Comparison of ENCODE assay signal across 8 mouse cellular contexts in the genomic region with DNA sequence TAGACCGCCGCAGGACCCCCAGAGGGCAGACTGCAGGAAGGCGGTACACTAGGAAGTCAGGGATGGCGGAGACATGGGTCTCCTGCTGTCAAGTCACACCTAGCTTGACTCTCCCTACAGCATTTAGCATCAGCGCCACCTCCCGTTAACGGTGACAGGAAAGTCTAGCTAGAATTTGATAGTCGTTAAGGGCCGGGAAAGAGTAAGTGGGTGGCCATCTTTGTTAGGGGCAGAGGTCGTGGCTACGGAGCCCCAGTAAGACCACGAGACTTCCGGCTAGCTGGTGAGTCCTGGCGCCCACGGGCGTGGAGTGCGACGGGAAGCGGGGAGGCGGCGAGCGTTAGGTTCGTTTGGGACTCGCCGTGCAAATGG. TPM values are rescaled to one million over a fixed set of nuclear protein-coding genes. Genes with fewer than 3 reads are reported as not detected.
DNase-seq lines count a peak whose midpoint lies in the region; ATAC-seq lines count a peak whose summit lies in the region.

A gene (plus strand): TSS at position 286 of the 372 bp plus-strand sequence.
A gene (plus strand): TSS at position 302 of the 372 bp plus-strand sequence.

- under 1% methylated on average over 25 of the region's 25 CpGs for WGBS in hindbrain, embryonic 16.5 days

- peak within 1 kb of the TSS; percentile 69 for H3K4me2 ChIP-seq in hindbrain, embryonic 16.5 days (ENCODE audit: low read length)

- peak within 1 kb of the TSS; percentile 70 for H3K4me3 ChIP-seq in hindbrain, embryonic 16.5 days (ENCODE audit: low read length)

- H3K9ac ChIP-seq in hindbrain, embryonic 16.5 days (ENCODE audit: low read depth, low read length) = peak within 1 kb of the TSS; percentile 78

- DNase-seq in adipocyte (ENCODE audit: low spot score) = peak; percentile 91
- DNase-seq in gastrocnemius, adult 18-20 months (ENCODE audit: low spot score) = peak; percentile 93
- peak; percentile 89 for DNase-seq in left cerebral cortex, adult 11 months (ENCODE audit: low spot score)
- DNase-seq in lung, postnatal 36 days = peak; percentile 97
- peak; percentile 82 for DNase-seq in retina, postnatal 7 days (ENCODE audit: low read depth, low spot score)
- peak; percentile 89 for DNase-seq in urinary bladder, postnatal 14 days (ENCODE audit: low spot score)

- peaks cover 2% of the 10 kb centered on the region; the same call in 1 of the 2 replicates for H3K27me3 ChIP-seq in hindbrain, embryonic 16.5 days (replicated peaks; ENCODE audit: control insufficient read depth, insufficient read depth, low read length)

- peaks cover 13% of the 10 kb centered on the region for H3K4me1 ChIP-seq in hindbrain, embryonic 16.5 days (ENCODE audit: control insufficient read depth, insufficient read depth, low read depth, low read length)

- H3K27ac ChIP-seq in hindbrain, embryonic 16.5 days (ENCODE audit: low read depth, low read length) = peak within 1 kb of the TSS; percentile 84

- ATAC-seq in common myeloid progenitor, adult 5-6 weeks (replicated peaks; ENCODE audit: low read depth, poor library complexity, severe bottlenecking) = peak; percentile 84
- peak; percentile 92 for ATAC-seq in hindbrain, embryonic 16.5 days

- H3K36me3 ChIP-seq in hindbrain, embryonic 16.5 days (ENCODE audit: control insufficient read depth, insufficient read depth, low read length) = no peaks in the 10 kb centered on the region

- H3K9me3 ChIP-seq in hindbrain, embryonic 16.5 days (ENCODE audit: control insufficient read depth, low read length) = no peaks in the 10 kb centered on the region

RNA-seq across cellular contexts. Expression of the first gene that starts in this region (rescaled TPM):
- total RNA-seq in common myeloid progenitor, adult 5-6 weeks (2017) = 0.41 TPM in 1 of 2 replicates, not detected in the other
- under 1 TPM; 0.90 to 0.94 TPM for total RNA-seq in gastrocnemius, adult 18-20 months (2021)
- 4.2 and 6.1 TPM in 2 replicates for polyA plus RNA-seq in hindbrain, embryonic 16.5 days (2015; fragmentation: Nextera tagmentation; extraction: Ambion mirVana)

RNA-seq across cellular contexts. Expression of the second gene that starts in this region (rescaled TPM):
- 2.1 and 3.1 TPM in 2 replicates for total RNA-seq in common myeloid progenitor, adult 5-6 weeks (2017)
- total RNA-seq in gastrocnemius, adult 18-20 months (2021) = under 1 TPM; 0.53 to 0.76 TPM
- 4.9 TPM in 2 replicates for polyA plus RNA-seq in hindbrain, embryonic 16.5 days (2015; fragmentation: Nextera tagmentation; extraction: Ambion mirVana)

Comparison
In these comparisons a context has a peak if more than half of its experiments do, and no peak if none do; other contexts are left out.
1. Peak in every context shown above with its lines: DNase-seq, ATAC-seq, H3K4me3 ChIP-seq and H3K27ac ChIP-seq.
2. Peak in DNase-seq in gastrocnemius, adult 18-20 months; RNA of the genes that start here not detected or under 1 TPM.